Mouse (Mus musculus) spleen, embryonic (tissue): ENCODE results near the gene Knop1.

Source experiments
- CTCF ChIA-PET: fragments of 350-600 bp; sonication (Branson Sonifier 250); formaldehyde crosslinking; loops from one replicate; lab custom pipeline; 2022; lab: Charles Lee

Gene Knop1

DNA sequence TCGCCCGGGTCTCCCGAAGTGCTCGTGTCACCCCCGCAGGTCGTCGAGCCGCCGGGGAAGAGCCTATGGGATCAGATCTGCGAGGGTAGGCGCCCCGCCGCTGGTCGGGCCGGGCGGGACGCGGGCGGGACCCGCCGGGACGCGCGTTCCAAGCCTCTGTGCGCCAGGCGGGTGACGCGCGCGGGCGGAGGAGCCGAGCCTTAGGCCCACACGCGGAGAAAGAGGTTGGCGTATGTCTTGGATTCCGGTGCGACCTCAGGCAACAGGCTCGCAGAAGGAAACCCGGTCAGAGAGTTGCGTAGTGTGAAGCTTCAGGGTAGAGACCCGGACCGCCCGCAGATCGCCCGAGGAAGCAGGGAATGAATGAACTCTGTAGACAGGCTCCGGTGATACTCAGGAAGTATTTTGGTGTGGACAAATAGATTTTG, at the start of gene Knop1:
Gene Knop1, minus strand, starts transcription at position 378 of the 428 bp plus-strand sequence.
- CTCF ChIA-PET, result no interaction called here

DNA sequence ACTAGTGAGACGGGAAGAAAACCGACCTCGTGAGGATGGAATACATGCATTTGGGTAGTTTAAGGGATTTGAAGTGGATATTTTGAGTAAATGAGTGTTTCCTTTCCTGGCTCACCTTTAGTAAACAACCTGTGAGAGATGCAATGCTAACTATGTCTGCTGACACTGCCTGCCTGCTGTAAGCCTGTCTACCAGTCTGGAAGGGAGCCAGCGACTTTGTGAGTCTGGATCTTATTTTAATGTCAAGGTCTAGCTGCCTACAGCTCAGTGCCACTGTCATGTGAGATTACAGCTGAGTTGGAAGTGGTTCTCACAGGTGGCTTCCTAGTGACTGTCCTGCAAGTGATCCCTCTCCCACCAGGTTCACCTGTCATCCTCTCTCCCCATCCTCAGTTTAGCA, 48.5 kb upstream of the Knop1 start:
- CTCF ChIA-PET, result interaction anchor here (0.6 kb wide), 1 partner anchor 11 kb away, joined by 23 read pairs; no protein-coding TSS in a partner anchor

DNA sequence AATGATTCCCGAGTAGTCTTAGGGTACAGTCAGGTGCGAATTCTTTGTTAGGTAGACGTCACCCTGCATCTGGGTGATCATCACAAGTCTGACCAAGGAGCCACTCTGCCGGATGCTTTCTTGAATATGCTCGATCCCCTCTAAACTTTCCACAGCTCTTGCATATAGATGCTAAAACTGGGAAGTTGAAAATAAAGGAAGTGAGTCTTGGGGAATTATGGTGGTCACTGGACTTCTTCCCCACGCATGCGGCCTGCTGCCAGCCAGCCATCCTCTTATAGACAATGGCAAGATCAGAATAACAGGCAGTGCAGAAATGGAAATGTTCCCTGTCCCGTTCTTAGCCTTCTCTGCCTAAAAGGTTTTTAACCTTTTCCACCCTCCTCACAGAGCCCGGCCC, 47.8 kb upstream of the Knop1 start:
- CTCF ChIA-PET, result no interaction called here

DNA sequence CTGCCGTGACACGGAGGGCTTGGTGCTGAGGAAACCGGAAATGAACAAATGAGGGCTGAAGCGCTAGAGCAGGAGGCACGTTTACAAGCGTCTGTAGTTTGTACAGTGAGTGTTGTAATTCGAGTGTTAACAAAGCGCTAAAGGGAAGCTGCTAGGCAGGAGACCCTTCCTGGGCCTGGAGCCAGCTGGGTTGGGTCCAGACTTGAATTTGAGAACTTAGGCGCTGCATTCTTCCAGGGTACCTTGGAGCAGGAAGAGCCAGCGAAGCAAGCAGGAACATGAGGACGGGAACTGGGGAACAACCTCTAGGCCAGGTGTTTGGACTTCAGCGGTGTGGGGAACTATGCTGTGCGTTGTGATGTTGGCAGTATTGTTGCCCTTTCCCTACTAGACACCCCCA, 46.9 kb upstream of the Knop1 start:
- CTCF ChIA-PET, result no interaction called here

DNA sequence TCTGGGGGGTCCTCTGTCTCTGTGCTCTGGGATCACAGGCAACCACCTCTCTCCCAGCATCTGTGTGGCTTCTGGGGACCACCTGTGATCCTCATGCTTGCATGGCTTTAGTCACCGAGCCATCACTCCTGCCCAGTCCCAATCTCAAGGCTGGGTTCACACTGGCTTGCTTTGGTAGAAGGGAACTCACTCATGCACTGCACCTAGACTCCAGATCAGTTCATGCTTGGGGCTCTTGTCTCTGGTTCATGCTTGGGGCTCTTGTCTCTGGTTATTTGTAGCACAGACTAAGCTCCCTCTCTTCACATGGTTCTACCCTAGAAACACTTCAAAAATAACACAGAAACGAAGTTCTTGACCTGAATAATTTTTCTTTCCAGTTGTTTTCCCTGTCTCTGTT, 44.0 kb upstream of the Knop1 start:
- CTCF ChIA-PET, result no interaction called here

DNA sequence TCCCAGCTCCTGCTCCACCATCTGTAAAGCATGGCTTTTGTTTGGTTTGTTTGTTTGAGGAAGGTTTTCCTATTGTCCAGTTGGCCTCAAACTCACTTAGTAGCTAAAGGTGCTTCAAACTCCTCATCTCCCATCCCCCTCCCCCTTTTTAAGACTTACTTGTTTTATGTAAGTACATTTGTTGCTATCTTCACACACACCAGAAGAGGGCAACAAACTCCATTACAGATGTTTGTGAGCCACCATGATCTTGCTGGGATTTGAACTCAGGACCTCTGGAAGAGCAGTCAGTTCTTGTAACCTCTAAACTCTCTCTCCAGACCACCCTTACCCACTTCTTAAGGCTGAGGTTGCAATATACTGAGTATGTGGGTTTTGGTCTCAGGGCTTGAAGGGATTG, 42.0 kb upstream of the Knop1 start:
- CTCF ChIA-PET, result no interaction called here

DNA sequence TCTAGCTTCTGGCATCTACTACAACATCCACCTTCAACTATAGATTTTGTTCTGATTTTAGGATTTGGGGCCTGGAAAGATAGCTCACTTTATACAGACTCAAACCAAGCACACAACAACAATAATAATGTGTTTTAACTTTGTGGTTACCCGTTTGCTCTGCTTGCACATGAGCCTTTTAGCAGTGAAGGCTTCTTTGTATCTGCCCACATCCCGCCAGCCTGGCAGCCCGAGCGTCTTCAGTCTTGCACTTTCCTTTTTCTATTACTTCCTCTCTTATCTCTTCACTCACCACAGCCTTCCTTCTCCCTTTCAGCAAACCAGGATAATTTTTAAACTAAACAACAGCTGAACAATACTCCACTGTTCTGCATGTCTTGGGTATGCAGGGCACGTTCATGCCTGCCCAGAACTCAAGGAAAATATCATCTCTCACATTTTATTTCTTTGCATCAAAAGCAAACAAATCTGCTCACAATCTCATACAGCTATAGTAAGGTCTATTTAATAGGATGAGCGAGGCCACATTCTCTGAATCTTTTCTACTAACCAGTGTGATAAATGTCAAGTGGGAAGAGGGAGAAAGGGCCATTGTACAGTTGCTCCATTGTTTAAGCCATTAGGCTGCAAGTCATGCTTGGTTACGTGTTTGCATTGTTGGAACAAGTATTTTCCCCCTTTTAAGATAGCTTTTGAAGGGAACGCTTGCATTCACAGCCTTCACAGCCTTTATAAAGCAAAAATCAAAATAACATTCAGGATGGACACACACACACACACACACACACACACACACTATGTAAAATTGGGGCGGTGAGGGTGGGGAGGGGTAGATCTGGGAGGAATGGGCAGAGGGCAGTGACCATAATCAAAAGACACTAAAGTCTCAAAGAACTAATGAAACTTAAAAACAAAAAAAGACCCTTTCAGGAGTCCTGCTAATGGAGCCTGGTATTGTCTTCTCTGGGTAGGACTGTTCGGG, 39.7 kb upstream of the Knop1 start:
- CTCF ChIA-PET, result no interaction called here

DNA sequence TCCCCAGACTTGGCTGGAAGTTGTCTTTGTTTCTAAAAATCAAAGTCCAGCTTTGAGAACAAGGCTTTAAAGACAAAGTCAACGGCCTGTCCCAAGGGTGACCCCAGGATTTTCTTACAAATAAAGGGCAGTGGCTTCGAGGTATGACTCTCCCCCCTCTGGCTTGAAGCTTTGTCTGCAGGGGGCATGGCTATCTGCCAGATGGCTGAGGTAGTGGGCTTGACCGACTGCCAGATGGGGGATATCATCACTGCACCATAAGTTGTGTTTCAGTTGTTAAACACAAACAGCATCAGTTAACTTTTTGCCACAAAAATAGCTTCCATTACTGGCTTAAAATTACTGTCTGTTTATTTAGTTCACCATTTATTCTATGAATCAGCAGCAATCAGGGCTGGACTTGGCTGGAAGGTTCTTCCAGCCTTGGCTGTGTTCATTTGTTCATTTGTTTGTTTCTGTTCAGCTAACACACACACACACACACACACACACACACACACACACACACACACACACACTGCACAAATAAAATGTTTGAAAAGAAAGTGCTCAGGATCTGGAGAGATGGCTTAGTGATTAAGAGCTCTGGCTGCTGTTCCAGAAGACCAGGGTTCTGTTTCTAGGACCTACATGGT, 33.1 kb upstream of the Knop1 start:
- CTCF ChIA-PET, result no interaction called here

DNA sequence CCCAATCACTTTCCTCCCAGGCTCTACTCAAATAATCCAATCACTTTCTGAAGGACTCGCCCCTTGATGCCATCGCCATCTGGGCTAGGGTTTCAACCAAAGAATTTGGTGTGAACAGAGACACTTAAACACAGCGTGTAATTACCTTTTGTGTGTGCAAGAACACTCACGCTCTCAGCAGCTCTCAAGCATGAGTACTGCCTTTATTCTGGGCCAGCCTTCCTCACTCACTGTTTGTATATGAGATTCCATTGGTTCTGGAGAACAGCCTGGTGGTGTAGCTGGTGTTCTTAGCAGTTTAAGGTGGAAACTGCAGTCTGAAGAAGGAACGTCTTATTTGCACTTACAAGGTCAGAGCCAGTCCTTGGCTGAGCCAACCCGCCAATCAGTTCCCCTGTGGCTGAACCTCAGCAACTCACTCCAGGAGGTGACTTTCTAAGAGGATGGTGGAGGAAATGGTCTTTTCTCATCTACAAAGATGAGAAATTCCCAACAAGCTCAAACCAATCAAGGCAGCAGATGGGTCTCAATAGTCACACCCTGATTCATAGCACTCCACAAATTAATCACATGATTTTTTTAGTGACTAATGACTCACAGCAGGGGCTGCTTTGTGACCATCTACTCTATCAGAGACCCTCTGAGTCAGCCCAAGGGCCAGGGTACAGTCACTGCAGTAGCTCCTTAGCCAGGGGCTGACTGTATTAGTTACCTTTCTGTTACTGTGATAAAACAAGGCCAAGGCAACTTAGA, 31.4 kb upstream of the Knop1 start:
- CTCF ChIA-PET, result no interaction called here

DNA sequence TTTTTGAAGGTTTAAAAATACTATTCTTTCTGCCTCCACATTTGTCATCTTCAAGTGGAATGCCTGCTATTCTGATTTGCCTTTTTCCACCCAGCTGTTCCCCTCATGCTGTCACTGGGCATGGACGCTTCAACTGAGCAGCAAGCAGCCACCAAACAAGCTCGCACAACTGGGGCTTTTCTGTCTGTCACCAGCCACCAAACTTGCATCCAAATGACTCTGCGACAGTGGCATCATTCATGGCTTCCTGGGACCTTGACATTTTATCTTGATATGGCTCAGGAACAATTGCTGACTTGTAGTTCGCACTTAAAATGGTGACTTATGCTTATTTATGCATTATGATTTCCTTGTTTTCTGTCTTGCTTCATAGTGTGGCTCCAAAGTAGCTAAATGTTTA, 28.9 kb upstream of the Knop1 start:
- CTCF ChIA-PET, result no interaction called here

DNA sequence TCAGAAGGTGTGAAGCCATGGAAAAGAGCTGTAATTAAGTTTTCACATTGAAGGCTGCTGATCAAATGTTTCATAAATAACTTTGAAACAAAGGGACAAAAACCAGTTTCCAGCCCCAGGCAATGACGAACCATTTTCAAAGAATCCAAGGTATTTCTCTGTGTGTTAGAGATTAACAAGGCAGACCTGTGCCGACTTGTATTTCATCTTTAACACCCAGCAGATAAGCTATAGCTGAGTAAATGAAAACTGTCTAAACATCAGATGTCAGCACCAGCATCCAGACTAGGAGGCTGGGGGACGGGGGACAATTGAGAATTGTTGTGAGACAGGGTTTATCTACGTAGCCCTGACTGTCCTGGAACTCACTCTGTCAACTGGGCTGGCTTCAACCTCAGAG, 27.9 kb upstream of the Knop1 start:
- CTCF ChIA-PET, result no interaction called here

DNA sequence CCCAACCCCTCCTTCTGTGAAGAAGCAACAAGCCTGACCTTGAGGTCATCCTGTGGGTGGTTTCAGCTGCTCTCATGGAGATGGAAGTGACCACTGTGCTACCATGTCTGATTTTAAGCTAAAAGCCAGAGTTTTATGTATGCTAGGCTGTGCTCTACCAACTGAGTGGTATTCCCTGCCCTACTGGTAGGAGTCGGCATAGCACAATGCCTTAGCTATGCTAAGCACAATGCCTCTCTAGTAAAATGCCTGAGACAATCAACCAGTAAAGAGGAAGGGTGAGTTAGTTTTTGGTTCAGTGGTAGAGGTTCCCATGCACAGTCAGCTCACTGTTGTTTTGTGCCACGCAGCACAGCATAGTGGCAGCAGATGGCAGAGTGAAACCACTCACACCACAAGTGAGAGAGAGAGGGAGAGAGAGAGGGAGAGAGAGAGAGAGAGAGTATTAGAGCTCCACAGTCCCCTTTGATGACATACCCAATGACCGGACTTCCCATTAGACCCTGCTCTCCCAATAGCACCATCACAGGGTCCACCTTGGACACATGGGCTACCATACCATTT, 23.5 kb upstream of the Knop1 start:
- CTCF ChIA-PET, result no interaction called here

DNA sequence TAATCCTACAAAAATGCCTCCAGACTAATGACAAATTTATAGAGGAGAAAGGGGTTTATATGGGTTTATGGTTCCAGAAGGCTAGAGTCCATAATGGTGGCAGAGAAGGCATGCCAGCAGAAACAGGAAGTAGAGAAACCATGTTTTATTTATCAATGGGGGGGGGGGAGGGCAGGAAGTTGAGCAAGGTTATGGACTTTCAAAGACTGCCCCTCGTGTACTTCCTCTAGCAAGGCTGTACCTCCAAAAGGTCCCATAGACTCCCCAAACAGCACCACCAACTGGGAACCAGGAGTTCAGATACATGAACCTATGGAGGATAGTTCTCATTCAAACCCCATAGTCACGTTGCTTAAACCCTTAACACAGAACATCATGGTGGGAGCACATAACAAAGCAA, 9.3 kb upstream of the Knop1 start:
- CTCF ChIA-PET, result no interaction called here

DNA sequence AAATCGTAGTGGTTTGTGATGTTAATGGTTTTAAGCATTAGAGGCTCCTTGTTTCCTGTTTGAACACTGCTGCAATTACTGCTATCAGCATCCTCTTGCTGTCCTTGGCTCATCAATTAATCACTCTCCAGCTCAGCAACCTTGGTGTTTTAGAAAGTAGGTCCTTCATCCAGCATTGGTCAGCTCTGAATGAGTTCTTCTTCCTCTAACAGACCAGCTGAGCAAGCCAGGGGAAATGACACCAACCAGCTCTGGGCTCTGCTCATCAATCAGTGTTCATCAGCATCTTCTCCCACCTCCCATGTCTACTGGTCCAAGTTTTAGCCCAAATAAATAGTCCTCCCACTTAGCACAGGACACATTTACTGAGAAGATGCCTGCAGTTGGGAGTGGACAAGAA, 2.6 kb upstream of the Knop1 start:
- CTCF ChIA-PET, result no interaction called here

DNA sequence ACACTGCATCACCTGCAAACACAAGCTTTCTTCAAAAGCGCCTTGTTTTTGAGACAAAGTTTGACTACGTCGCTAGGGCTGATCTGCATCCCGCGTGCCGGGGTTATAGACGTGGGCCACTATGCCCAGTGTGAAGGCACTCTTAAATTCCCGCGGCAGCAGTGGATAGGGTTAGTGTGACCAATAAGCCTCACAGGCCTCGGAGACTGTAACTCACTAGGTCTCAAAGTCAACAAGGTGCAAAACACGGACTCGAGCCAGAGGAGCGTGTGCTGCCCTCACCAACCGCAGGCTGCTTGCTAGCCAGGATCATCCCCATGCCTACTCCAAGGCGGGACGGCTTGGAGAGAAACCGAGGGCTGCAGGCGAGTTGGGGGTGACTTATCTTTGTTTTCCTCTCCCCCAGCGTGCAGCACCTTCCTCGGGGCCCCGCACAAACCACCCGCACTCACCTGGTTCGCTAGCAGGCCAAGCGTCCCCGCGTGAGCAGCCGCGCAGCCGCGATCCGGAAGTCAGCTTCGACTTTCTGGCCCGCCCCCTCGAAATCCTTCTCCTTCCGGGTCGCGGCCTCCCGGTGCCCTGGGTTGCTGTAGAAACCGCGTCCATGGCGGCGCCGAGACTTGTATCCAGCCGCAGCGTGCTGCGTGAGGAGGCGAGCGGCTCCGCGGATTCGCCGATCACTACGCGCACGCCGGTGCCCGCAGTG, 730 bp downstream of the Knop1 start, which contains the start of gene Iqck:
Gene Iqck, plus strand, starts transcription at position 582 of the 706 bp plus-strand sequence.
- CTCF ChIA-PET, result no interaction called here

DNA sequence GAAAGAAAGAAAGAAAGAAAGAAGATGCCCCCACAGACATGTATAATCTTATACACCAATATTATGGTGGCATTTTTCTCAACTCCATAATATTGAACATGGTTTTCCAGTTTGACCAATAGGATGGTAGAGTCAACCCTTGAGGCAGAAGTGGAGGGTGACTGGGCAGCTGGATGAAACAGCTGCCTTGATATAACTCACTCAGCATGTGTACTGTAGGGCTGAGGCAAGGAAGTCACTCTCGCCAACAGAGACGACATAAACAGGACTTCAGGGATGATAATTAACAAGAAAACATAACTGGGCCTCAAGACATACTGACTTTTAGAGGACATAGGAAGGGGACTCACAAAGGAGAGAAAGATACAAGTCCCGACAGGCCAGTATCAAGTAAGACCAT, 1.4 kb downstream of the Knop1 start:
- CTCF ChIA-PET, result no interaction called here

DNA sequence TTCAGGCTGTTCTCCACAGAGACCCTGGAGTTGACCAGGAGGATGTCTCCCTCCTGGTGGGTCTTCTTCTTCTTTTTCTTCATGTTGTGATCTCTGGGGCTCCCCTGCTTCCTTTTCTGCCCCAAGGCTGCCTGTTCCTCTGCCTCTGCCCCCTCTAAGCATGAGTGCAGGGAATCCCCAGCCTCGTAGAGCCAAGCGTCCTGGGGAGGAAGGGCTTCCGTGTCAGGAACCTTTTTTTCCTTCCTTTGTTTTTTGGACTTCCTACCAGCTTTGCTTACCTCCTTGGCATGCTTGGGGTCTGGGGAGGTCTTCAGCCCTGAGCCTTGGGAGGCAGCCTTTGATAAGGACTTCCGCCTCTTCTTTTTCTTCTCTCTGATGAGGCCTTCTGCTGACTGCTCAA, 3.4 kb downstream of the Knop1 start:
- CTCF ChIA-PET, result no interaction called here

DNA sequence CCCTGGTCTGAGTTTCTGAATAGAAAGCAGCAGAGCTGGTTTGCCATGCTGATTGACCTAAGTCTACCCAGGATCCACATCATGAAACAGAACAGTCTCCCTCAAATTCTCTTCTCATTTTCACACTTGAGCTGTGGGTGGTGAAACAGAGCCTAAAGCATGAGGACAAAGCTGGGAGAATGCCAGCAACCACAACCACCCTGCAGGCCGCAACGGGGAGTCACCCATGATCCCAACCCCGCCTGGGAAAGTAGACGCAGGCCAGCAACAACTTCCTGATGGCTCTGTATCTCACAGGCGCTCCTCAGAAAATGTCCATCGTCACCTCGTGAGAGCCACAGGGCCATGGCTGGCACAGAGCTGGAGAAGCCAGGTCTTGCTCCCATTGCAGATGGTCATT, 4.5 kb downstream of the Knop1 start:
- CTCF ChIA-PET, result no interaction called here

DNA sequence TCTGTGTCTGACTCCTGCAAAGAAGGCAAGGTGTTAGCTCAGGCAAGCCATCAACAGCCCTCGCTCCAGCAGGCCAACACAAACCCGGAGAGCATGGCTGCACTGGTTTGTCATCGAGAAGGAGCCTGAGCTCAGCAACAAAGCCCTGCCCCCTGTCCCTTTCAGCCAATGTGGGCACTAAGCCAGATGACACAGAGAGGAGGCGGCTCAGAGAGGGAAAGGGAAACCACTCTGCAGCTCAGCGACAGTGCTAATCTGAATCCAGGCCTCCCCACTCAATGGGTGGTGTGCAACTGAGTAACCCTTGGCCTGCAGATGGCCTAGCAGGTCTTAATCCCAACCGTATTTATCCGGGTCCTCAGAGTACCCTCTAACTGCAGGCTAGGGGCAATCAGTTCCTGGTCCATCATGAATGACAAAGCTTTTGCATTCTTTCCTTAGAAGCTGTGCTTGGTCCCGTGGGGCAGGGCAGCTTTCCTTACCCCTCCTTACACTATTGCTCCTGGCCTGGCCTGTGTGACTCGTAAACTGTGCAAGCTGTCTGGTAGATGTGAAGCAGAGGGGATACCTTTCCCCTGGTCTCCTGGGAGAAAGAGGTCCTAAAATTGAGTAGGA, 5.3 kb downstream of the Knop1 start:
- CTCF ChIA-PET, result no interaction called here

DNA sequence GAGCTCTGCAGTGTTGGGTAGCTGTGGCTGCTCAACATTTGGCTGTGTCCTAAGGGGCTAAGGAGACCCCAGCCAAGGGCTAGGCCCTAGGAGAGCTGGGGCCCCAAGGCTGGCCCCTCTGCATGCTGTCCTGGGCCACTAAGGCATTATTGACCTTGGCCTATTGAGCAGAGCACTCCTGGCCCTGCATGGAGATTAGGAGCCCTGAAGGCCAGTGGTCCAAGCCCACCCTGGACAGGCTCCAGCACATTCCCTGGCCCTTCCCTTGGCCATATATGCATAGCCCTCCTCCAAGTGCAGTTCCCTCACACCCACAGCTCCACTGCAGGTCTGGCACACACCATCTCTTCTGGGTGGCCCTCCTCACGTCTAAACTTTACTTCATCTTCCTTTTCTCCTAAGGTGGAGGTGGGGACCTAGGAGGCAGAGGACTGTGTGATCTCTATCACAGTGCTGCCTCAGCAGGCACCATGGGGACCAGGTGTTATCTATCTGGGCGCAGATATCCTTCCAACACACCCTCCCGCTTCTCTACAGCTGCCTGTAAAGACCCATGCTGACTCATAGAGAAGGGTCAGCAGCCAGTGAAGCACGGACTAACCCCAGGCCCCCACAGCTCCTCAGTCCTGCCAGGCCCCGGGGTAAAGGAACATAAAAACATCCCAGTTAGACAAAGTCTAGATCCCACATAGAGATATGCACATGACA, 6.4 kb downstream of the Knop1 start:
- CTCF ChIA-PET, result no interaction called here
